Mouse (Mus musculus): ENCODE measurements around the gene Cks2. TPM values are rescaled to one million over a fixed set of nuclear protein-coding genes. Genes with fewer than 3 reads are reported as not detected.
"Not testable (repeated sequence)": the region's sequence is repeated elsewhere in the genome, so short reads cannot be mapped to it uniquely, and the experiment has no call there.

Cks2 gene
- polyA plus RNA-seq, 1 experiment, result 95.1 TPM

DNA sequence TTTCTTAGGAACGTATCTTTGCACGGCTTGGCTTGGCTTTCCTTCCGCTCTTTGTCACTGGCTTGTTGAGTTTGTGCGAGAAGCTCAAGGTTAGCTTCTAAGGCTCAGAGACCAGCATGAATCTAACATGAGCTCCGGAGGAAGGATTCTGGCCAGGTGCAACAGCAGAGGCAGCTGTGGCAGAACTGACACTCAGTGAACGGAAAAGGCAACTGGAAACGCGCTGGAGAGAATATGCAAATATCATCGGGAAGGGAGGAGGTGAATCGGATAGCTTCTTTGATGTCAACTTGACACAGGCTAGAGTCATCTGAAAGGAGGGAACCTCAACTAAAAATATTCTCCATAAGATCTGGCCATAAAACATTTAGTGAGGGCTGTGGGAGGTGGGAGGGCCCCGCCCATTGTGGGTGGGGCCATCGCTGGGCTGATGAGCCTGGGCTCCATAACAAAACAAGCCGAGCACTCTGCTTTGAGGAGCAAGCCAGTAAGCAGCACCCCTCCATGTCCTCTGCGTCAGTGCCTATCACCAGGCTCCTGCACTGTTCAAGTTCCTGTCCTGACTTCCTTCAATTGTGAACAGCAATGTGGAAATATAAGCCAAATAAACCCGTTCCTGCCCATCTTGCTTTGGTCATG, 13.6 kb upstream of the Cks2 start:
- TF ChIP-seq TCF12 (IDR thresholded peaks at IDR 0.05; ENCODE audit: insufficient read depth, poor library complexity, severe bottlenecking) (no peak), SRF (IDR thresholded peaks at IDR 0.05; ENCODE audit: control insufficient read depth, insufficient read length, low read depth) (no peak), USF1 (IDR thresholded peaks at IDR 0.05; ENCODE audit: low read depth) (no peak), MYOD1 (IDR thresholded peaks at IDR 0.05; ENCODE audit: control insufficient read depth in 1 of 3, insufficient read length in 2 of 3, low read depth in 2 of 3) (no peak), POLR2A (IDR thresholded peaks at IDR 0.05; ENCODE audit: insufficient read length, low read depth) (no peak), MYOG (IDR thresholded peaks at IDR 0.05; ENCODE audit: control insufficient read depth in 1 of 3, insufficient read depth in 1 of 3, insufficient read length in 2 of 3, low read depth in 2 of 3) (no peak), REST (IDR thresholded peaks at IDR 0.05; ENCODE audit: insufficient read depth, insufficient read length) (no peak), MAX (IDR thresholded peaks at IDR 0.05; ENCODE audit: low read depth) (no peak), CEBPB (IDR thresholded peaks at IDR 0.05; ENCODE audit: insufficient read depth, poor library complexity, severe bottlenecking) (no peak), POLR2AphosphoS2 (IDR thresholded peaks at IDR 0.05; ENCODE audit: insufficient read length, low read depth) (no peak), TCF3 (IDR thresholded peaks at IDR 0.05; ENCODE audit: insufficient read length, low read depth) (no peak), E2F4 (IDR thresholded peaks at IDR 0.05; ENCODE audit: insufficient read depth) (no peak)

DNA sequence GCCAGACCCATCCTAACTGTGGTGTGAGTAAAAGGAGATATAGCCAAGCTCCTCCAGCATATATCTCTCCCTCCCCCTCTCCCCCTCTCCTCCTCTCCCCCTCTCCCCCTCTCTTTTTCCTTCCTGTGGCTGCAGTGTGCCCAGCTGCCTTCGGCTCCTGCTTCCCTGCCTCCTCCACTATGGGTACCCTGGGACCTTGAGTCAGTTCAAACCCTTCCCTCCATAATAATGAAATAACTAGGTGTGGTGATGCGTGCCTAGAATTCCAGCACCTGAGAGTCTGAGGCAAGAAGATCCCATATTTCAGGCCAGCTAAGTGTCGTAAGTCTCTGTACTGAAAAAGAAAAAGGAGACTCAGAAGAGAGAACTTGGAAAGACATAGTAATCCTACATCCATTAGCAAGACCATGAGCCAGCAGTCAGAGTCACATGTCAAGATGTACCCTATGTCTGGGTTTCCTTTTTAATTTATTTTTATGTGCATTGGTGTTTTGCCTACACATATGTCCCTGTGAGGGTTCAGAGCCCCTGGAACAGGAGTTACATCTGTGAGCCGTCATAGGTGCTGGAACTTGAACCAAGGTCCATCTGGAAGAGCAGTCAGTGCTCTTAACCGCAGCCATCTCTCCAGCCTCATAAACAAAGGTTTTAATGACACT, 12.3 kb upstream of the Cks2 start:
- TF ChIP-seq MYOD1 (IDR thresholded peaks at IDR 0.05; ENCODE audit: control insufficient read depth in 1 of 3, insufficient read length in 2 of 3, low read depth in 2 of 3), result no peak
- no peak for TF ChIP-seq E2F4 (IDR thresholded peaks at IDR 0.05; ENCODE audit: insufficient read depth)
- no peak for TF ChIP-seq MAX (IDR thresholded peaks at IDR 0.05; ENCODE audit: low read depth)
- no peak for TF ChIP-seq REST (IDR thresholded peaks at IDR 0.05; ENCODE audit: insufficient read depth, insufficient read length)
- no peak for TF ChIP-seq CEBPB (IDR thresholded peaks at IDR 0.05; ENCODE audit: insufficient read depth, poor library complexity, severe bottlenecking)
- TF ChIP-seq MYOG (IDR thresholded peaks at IDR 0.05; ENCODE audit: control insufficient read depth in 1 of 3, insufficient read depth in 1 of 3, insufficient read length in 2 of 3, low read depth in 2 of 3), result no peak
- TF ChIP-seq TCF3 (IDR thresholded peaks at IDR 0.05; ENCODE audit: insufficient read length, low read depth), result no peak
- no peak for TF ChIP-seq POLR2A (IDR thresholded peaks at IDR 0.05; ENCODE audit: insufficient read length, low read depth)
- TF ChIP-seq SRF (IDR thresholded peaks at IDR 0.05; ENCODE audit: control insufficient read depth, insufficient read length, low read depth), result no peak
- no peak for TF ChIP-seq USF1 (IDR thresholded peaks at IDR 0.05; ENCODE audit: low read depth)
- no peak for TF ChIP-seq TCF12 (IDR thresholded peaks at IDR 0.05; ENCODE audit: insufficient read depth, poor library complexity, severe bottlenecking)
- TF ChIP-seq POLR2AphosphoS2 (IDR thresholded peaks at IDR 0.05; ENCODE audit: insufficient read length, low read depth), result no peak
- Histone ChIP-seq H3K27me3 (ENCODE audit: control insufficient read depth, insufficient read depth, insufficient read length) (no peaks in the 10 kb centered on the region), H3K79me2 (ENCODE audit: control insufficient read depth, insufficient read depth) (no peaks in the 10 kb centered on the region), H3K4me2 (ENCODE audit: low read depth) (no peak overlapping the region), H3ac (ENCODE audit: control insufficient read depth, insufficient read length) (no peak overlapping the region), H3K36me3 (ENCODE audit: control insufficient read depth, insufficient read depth) (no peaks in the 10 kb centered on the region), H3K4me3 (no peak overlapping the region)

More for the DNA sequence above, 13.6 kb upstream of the Cks2 start:
- H3K79me2 ChIP-seq (ENCODE audit: control insufficient read depth, insufficient read depth), result no peaks in the 10 kb centered on the region
- H3K4me2 ChIP-seq (ENCODE audit: low read depth), result no peak overlapping the region
- H3K4me3 ChIP-seq, result no peak overlapping the region
- no peaks in the 10 kb centered on the region for H3K27me3 ChIP-seq (ENCODE audit: control insufficient read depth, insufficient read depth, insufficient read length)
- no peaks in the 10 kb centered on the region for H3K36me3 ChIP-seq (ENCODE audit: control insufficient read depth, insufficient read depth)
- H3ac ChIP-seq (ENCODE audit: control insufficient read depth, insufficient read length), result no peak overlapping the region

DNA sequence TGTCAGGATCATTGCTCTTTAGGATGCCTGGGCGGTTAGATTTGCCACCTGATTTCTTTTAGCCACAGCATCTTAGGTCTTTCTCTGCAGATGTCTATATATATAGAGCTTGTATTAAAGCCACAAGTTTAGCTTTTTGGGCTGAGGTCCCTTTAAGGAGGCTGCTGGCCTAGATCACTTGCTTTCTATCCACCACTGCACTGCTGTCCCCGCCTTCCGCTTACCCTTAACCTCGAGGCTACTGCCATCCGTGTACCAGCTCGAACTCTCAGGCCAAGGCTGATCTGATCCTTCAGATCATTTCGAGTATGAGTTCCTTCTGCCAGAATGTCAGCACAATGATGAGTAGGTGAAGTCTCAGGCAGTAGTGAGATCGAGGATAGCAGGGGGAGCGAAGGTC, 9.6 kb upstream of the Cks2 start:
- not testable (repeated sequence) for H3K36me3 ChIP-seq (ENCODE audit: control insufficient read depth, insufficient read depth); H3K79me2 ChIP-seq (ENCODE audit: control insufficient read depth, insufficient read depth); H3K4me3 ChIP-seq; H3K4me2 ChIP-seq (ENCODE audit: low read depth); H3K27me3 ChIP-seq (ENCODE audit: control insufficient read depth, insufficient read depth, insufficient read length); H3ac ChIP-seq (ENCODE audit: control insufficient read depth, insufficient read length)

DNA sequence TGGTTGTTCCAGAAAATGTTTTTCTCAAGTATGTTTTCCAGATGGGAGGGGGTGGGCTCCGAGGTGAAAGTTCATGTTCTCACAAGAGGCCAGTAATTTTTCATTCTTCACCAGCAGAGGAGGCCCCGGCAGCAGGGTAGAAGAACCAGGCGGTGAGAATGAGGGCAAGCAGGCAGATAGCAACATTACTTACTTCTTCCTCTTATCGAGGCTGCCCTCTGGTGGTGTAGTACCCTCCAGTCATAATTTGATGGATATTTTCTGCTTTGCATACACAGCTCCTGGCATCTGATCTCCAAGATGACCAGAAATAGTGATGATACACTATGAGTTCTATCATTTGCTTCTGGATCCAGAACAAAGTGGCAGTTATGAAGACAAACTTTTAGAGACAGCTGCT, 6.1 kb upstream of the Cks2 start:
- Histone ChIP-seq H3ac (ENCODE audit: control insufficient read depth, insufficient read length) (no peak overlapping the region), H3K4me3 (no peak overlapping the region), H3K4me2 (ENCODE audit: low read depth) (no peak overlapping the region), H3K36me3 (ENCODE audit: control insufficient read depth, insufficient read depth) (no peaks in the 10 kb centered on the region), H3K27me3 (ENCODE audit: control insufficient read depth, insufficient read depth, insufficient read length) (no peaks in the 10 kb centered on the region), H3K79me2 (ENCODE audit: control insufficient read depth, insufficient read depth) (no peaks in the 10 kb centered on the region)
- TF ChIP-seq POLR2AphosphoS2 (IDR thresholded peaks at IDR 0.05; ENCODE audit: insufficient read length, low read depth), result no peak
- TF ChIP-seq MAX (IDR thresholded peaks at IDR 0.05; ENCODE audit: low read depth), result no peak
- TF ChIP-seq REST (IDR thresholded peaks at IDR 0.05; ENCODE audit: insufficient read depth, insufficient read length), result no peak
- no peak for TF ChIP-seq CEBPB (IDR thresholded peaks at IDR 0.05; ENCODE audit: insufficient read depth, poor library complexity, severe bottlenecking)
- TF ChIP-seq USF1 (IDR thresholded peaks at IDR 0.05; ENCODE audit: low read depth), result no peak
- no peak for TF ChIP-seq MYOD1 (IDR thresholded peaks at IDR 0.05; ENCODE audit: control insufficient read depth in 1 of 3, insufficient read length in 2 of 3, low read depth in 2 of 3)
- TF ChIP-seq TCF12 (IDR thresholded peaks at IDR 0.05; ENCODE audit: insufficient read depth, poor library complexity, severe bottlenecking), result no peak
- no peak for TF ChIP-seq TCF3 (IDR thresholded peaks at IDR 0.05; ENCODE audit: insufficient read length, low read depth)
- TF ChIP-seq MYOG (IDR thresholded peaks at IDR 0.05; ENCODE audit: control insufficient read depth in 1 of 3, insufficient read depth in 1 of 3, insufficient read length in 2 of 3, low read depth in 2 of 3), result no peak
- no peak for TF ChIP-seq E2F4 (IDR thresholded peaks at IDR 0.05; ENCODE audit: insufficient read depth)
- TF ChIP-seq POLR2A (IDR thresholded peaks at IDR 0.05; ENCODE audit: insufficient read length, low read depth), result no peak
- TF ChIP-seq SRF (IDR thresholded peaks at IDR 0.05; ENCODE audit: control insufficient read depth, insufficient read length, low read depth), result no peak

Data from myocyte (in vitro differentiated cells).